Mouse (Mus musculus) T-helper 17 cell (primary cell): ENCODE data around the gene Pex5l.

ENCODE experiments used
- in situ Hi-C, 2 experiments: fragments of 300-600 bp; cut with MboI, MseI; formaldehyde crosslinking; loops; 1 replicate in 1 of 2; 2 replicates in 1 of 2; pipeline ENCODE4 v1.15.1; 2025; ENCODE audit warnings: high pct_unique_total_duplicates in 2 of 2

Gene Pex5l

GRCm38 (mm10) chr3:33063590-33063989 is 79.5 kb downstream of the Pex5l start:
- in situ Hi-C loops, result no loop called here

- in situ Hi-C loops, result no loop called here
These were observed 81.6 kb downstream of the Pex5l start for GRCm38 (mm10) chr3:33061428-33061827.

GRCm38 (mm10) chr3:33061016-33061415 is 82.0 kb downstream of the Pex5l start:
- in situ Hi-C loops, result no loop called here

- in situ Hi-C loops, result no loop called here
These were observed 82.6 kb downstream of the Pex5l start for GRCm38 (mm10) chr3:33060343-33060937.

- in situ Hi-C loops, result no loop called here
These were observed 94.7 kb downstream of the Pex5l start for GRCm38 (mm10) chr3:33048304-33048703.

GRCm38 (mm10) chr3:33044799-33045106 is 98.3 kb downstream of the Pex5l start:
- in situ Hi-C loops, result no loop called here

- in situ Hi-C loops, result no loop called here
These were observed 98.9 kb downstream of the Pex5l start for GRCm38 (mm10) chr3:33043896-33044798.

GRCm38 (mm10) chr3:33024566-33024965 is 118.5 kb downstream of the Pex5l start:
- in situ Hi-C loops, result no loop called here

GRCm38 (mm10) chr3:33003901-33004300 is 139.1 kb downstream of the Pex5l start:
- in situ Hi-C loops, result loop anchor here in 1 of 2 experiments (5.0 kb wide), 1 partner anchor 48 kb away; no protein-coding TSS in a partner anchor

- in situ Hi-C loops, result loop anchor here in 1 of 2 experiments (5.0 kb wide), 1 partner anchor 51 kb away; no protein-coding TSS in a partner anchor
These were observed 141.3 kb downstream of the Pex5l start for GRCm38 (mm10) chr3:33001769-33002168.

- in situ Hi-C loops, result loop anchor here in 1 of 2 experiments (5.0 kb wide), 1 partner anchor 52 kb away; no protein-coding TSS in a partner anchor
These were observed 142.5 kb downstream of the Pex5l start for GRCm38 (mm10) chr3:33000383-33001015.

GRCm38 (mm10) chr3:32991713-32992575 is 151.1 kb downstream of the Pex5l start:
- in situ Hi-C loops, result no loop called here

GRCm38 (mm10) chr3:32987806-32988205 is 155.2 kb downstream of the Pex5l start:
- in situ Hi-C loops, result no loop called here

- in situ Hi-C loops, result no loop called here
These were observed 157.9 kb downstream of the Pex5l start for GRCm38 (mm10) chr3:32985141-32985540.

GRCm38 (mm10) chr3:32979981-32980380 is 163.1 kb downstream of the Pex5l start:
- in situ Hi-C loops, result no loop called here

GRCm38 (mm10) chr3:32979238-32979637 is 163.8 kb downstream of the Pex5l start:
- in situ Hi-C loops, result no loop called here

GRCm38 (mm10) chr3:32970257-32970656 is 172.8 kb downstream of the Pex5l start:
- in situ Hi-C loops, result no loop called here

GRCm38 (mm10) chr3:32968671-32969425 is 174.2 kb downstream of the Pex5l start:
- in situ Hi-C loops, result no loop called here

- in situ Hi-C loops, result no loop called here
These were observed 177.5 kb downstream of the Pex5l start for GRCm38 (mm10) chr3:32965528-32965927.

- in situ Hi-C loops, result no loop called here
These were observed 181.6 kb downstream of the Pex5l start for GRCm38 (mm10) chr3:32961494-32961893.

GRCm38 (mm10) chr3:32951382-32951781 is 191.7 kb downstream of the Pex5l start:
- in situ Hi-C loops, result no loop called here
